Mouse (Mus musculus) E14TG2a.4 (cell line): ENCODE measurements around the gene Zfp111.

Experiments
- CTCF ChIP-seq: conservative IDR thresholded peaks from 2 replicates; pipeline ENCODE4 v1.5.1; 2014; ENCODE audit warnings: low read length
- POU5F1 ChIP-seq: IDR thresholded peaks from 2 replicates; pipeline ENCODE4 v1.6.1; 2014; ENCODE audit warnings: low read length, borderline replicate concordance

- TF ChIP-seq CTCF (no peak), POU5F1 (no peak)
These were observed 22.2 kb downstream of the Zfp111 start for GRCm38 (mm10) chr7:24188901-24189570.
